Mouse (Mus musculus) gastrocnemius, postnatal 36 days (tissue): Measurements from ENCODE around the gene Ptgs2. TPM values are rescaled to one million over a fixed set of nuclear protein-coding genes. Genes with fewer than 3 reads are reported as not detected.
A peak's percentile ranks its signal among the peaks of the same experiment; 100 is the strongest.

Source experiments
- DNase-seq, 2 experiments: peaks; one replicate each; pipeline ENCODE4 v3.0.0; 2022
- intact Hi-C: fragments of 180-260 bp; cut with DNase I; formaldehyde crosslinking; loops from one replicate; pipeline ENCODE4 v1.15.1; 2025
- long read RNA-seq, 2 experiments: library from polyadenylated mRNA; stranded (forward); transcript quantifications; one replicate each; pipeline ENCODE4 v2.0.0; 2021
- total RNA-seq, 2 experiments: library from RNA; stranded (reverse); gene quantifications; 2 replicates each; pipeline ENCODE4 v1.2.3; 2021

The Ptgs2 gene
- total RNA-seq = under 1 TPM; 0.33 to 0.35 TPM
- long read RNA-seq, experiment 1, partial matches to known transcripts = 0 of 1 reads
- long read RNA-seq, experiment 1, other reads (novel, unspliced or antisense) = 1 of 1 reads
- long read RNA-seq, experiment 2 = 0 reads

DNA sequence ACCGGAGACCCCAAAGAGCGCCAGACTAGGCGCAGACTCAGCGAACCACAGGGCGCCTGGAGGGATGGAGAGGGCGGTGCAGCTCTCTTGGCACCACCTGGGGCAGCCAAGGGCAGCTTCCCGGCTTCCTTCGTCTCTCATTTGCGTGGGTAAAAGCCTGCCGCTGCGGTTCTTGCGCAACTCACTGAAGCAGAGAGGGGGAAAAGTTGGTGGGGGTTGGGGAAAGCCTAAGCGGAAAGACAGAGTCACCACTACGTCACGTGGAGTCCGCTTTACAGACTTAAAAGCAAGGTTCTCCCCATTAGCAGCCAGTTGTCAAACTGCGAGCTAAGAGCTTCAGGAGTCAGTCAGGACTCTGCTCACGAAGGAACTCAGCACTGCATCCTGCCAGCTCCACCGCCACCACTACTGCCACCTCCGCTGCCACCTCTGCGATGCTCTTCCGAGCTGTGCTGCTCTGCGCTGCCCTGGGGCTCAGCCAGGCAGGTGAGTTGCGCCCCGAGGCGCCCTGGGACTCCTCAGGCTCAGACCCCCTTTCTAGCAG is at the start of gene Ptgs2:
Gene Ptgs2 (plus strand): TSS at position 242 of the 544 bp plus-strand sequence.
- peak; percentile 18 to 29 for DNase-seq
- intact Hi-C loops = no loop called here

DNA sequence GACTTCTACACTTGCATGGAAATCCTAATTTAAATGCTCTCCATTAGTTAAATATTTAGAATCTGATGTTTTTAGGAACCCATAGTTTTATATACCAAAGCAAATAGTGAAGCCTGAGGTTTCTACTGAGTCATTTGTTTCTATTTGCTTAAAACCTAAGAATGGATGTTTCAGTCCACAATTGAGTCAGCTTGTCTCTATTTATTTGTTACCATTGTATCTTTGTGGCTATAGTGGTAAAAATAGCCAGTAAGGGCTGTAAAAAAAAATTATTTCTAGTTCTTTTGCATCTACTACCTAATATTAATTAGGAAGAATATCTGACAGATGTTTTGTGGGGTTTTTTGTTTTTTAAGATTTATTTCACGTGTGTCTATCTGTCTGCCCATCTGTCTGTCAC is 49.6 kb upstream of the Ptgs2 start:
- intact Hi-C loops = no loop called here
- no peak for DNase-seq

DNA sequence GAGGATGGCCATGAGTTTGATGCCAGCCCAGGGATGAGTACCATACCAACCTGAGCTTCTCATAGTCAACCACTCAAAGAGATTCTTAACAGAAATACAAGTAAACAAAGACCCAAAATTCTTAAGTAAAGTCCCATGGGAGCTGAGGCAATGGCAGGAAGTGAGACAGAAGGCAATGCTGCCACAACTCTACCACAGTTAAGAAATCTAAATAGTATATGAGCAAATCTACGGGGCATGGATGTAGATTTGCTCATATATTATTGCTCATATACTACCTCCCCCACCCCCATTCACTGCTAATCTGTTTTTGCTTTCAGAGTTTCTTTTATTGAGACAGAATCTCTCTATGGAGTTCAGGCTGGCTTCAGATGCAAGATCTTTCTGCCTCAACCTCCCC is 34.1 kb upstream of the Ptgs2 start:
- intact Hi-C loops = no loop called here
- DNase-seq = no peak

DNA sequence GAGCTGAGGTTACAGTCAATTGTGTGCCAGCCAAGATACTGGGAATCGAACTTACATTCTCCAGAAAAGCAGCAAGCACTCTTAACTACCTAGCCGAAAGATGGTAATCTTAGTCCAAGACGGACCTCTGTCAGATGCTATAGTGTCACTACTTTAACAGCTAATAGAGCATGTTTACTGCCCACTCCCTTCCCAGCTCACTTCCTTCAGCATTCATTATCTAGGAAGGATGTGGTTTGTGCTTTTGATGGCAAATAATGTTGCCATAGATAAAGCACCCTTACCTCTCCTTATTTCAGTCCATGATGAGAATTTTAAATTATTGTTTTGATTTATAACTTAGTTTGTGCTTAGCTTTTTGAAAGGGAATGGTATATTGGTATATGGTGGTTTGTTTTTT is 27.0 kb upstream of the Ptgs2 start:
- DNase-seq = no peak
- intact Hi-C loops = no loop called here

DNA sequence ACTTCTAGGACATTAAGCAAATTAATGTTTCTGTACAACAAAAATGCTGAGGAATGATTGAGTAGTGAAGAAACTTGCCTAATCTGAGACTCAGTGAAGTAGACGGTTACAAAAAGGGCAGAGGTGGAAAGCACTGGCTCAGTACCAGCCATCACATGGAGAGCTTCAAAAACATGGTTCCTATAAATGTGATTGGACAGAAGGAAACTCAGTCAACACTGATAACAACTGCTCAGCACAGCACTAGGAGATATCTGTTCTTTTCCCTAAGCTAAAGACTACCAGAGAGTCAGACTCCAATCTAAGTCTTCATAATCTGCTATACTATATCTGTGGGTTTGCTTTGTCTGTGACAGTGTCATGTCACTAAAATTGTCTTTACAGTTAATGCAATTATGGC is 25.2 kb upstream of the Ptgs2 start:
- intact Hi-C loops = no loop called here
- no peak for DNase-seq

DNA sequence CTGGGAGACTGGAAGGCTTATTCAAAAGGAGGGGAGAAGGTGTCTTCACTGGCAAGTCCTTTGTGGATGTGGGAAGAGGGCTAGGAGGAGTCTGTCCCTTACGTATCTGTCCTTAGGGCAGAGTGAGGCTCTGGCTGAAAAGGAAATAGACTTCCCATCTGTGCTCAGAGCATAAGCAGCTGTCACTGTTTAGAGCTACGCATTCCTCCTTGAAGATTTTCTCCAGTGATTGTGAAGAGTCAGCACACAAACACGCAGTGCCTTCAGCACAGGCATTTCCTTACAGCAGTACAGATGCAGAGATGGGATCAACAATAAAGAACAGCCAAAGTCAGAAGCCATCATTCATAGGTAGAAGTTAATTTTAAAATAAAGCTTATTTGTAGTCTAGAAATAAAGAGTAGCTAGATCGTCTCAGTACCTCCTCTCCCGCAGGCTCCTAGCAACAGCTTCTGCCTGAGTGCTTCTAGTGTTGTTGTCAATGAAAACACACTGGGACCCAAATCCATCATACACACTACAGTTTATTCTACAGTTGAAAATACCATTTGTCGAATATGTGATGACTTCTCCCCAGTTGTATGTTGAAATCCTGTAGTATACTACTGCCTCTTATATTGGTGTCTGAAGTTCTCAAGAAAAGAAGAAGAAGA is 10.7 kb upstream of the Ptgs2 start:
- intact Hi-C loops = no loop called here
- DNase-seq = no peak

DNA sequence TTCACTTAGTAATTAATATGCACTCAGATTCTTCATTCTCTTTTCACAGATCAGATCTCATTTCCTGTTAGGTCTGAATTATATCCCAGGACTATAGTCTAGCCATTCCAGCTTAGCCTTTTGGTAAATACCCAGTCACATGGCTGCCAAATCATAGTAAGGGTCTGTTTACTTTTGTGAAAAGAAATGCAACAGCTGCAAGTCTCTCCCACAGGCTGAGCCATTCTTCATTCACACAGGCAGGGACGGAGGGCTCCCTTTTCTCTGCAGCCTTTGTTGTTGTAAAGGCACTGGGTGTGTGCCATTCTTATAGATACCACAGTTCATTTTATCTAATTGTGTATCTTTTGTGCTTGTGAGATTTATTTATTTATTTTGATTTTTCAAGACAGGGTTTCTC is 9.6 kb upstream of the Ptgs2 start:
- no peak for DNase-seq
- intact Hi-C loops = no loop called here

DNA sequence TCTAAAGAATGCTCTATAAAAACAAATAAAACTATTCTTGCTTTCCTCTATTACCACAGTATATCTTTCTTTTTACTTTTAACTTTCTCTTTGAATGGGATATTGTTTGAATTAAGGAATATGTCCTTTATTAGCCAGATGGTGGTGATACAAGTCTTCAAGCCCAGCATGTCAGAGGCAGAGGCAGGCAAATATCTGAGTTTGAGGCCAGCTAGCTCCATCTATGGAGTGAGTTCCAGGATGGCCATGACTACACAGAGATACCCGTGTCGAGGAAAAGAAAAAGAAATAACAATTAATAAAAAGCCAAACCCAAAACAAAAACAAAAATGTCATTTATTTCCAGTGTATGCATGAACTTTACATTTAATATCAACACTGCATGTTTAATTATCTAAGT is 2.8 kb upstream of the Ptgs2 start:
- intact Hi-C loops = no loop called here
- DNase-seq = no peak

DNA sequence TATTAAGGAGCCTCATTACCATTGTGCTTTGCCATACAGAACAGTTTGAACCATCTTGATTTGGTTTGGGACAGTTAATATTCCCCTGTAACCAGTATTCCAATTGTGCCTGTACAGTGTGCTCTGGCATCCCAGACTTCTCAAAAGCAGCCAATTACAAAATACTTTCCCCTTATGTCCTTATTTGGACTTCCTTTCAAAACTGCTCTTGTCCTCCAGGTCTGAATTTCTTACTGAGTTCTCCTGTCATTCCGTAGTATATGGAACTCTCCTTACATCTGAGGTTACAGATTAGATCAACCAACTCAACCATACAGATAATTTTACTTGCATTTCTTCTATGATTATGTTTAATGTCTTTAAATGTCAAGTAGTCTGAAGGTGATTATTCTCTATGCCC is 2.1 kb upstream of the Ptgs2 start:
- no peak for DNase-seq
- intact Hi-C loops = no loop called here

DNA sequence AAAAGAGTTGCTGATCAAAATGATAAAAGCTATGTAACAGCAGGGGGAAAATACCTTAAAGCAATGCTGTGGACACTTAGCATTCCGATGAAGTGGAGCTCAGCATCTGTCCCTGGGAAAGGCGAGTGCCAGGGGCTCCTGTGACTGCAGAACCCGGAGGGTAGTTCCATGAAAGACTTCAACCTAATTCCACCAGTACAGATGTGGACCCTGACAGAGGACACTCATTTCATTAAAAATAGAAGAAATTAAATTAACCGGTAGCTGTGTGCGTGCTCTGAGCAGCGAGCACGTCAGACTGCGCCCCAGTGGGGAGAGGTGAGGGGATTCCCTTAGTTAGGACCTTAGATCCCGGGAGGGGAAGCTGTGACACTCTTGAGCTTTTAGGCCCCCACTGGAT is 457 bp upstream of the Ptgs2 start:
- intact Hi-C loops = no loop called here
- DNase-seq = no peak

DNA sequence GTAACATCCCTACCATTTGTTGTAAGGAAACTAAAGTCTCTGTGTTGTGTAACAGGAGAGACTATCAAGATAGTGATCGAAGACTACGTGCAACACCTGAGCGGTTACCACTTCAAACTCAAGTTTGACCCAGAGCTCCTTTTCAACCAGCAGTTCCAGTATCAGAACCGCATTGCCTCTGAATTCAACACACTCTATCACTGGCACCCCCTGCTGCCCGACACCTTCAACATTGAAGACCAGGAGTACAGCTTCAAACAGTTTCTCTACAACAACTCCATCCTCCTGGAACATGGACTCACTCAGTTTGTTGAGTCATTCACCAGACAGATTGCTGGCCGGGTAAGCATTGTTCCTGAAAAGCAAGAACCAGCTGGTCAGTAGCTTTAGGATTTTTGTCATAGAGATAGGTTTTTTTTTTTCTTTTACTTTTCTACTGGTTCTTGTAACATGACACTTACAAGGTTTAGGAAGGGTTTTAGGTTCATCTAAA is 4.4 kb downstream of the Ptgs2 start:
- DNase-seq = no peak
- intact Hi-C loops = no loop called here

DNA sequence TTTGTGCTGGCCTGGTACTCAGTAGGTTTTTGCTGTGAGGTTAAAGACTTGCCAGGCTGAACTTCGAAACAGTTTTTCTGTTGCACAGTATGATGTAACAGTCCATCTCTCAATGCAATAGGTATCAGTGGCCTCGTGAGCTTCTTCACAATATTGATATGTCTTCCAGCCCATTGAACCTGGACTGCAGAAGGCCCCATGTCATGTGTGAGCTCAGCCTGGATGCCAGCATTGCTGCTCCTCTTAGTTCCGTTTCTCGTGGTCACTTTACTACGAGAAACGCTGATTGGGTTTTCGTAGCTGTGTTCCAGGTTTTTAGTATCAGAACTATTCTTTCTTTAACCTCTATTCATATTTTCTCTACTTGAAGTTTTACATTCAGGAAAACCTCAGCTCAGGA is 6.9 kb downstream of the Ptgs2 start:
- intact Hi-C loops = no loop called here
- no peak for DNase-seq

DNA sequence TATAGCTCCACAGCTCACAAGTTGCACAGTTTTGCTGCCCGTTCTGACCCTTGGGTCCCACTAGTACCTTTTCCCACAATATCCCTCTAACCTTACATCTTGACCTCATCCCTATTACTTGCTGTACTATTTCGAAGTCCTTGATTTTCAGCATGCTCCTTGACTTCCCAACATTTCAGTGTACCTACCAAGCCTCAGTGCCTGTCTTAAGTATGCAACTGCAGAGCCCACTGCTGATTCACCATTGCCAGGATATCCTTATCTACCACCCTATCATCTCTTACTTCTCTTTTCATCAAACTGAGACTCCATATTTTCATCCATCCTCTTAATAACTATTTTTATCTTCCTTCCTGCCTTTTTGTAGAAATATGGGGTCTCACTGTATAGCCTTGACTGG is 9.8 kb downstream of the Ptgs2 start:
- DNase-seq = no peak
- intact Hi-C loops = no loop called here

DNA sequence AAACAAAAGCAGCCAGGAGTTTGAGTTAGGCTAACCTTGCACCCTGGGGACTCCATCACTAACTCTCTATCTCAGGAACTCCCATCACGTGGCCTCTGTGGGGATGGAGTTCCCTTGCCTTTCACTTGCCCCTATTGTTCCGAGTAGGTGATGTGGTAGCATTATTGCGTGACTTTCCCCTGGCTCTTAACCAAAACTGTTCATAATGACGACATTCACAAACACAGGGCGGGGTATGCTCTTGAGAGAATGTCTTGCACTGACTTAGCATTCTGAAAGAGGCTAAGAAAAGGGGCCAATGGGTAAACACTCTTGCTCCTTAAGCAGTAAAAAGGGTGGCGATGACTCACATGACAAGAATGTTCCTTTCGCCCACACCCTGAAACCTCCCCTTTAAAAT is 15.5 kb downstream of the Ptgs2 start:
- peak in 1 of 2 experiments; percentile 5 for DNase-seq

DNA sequence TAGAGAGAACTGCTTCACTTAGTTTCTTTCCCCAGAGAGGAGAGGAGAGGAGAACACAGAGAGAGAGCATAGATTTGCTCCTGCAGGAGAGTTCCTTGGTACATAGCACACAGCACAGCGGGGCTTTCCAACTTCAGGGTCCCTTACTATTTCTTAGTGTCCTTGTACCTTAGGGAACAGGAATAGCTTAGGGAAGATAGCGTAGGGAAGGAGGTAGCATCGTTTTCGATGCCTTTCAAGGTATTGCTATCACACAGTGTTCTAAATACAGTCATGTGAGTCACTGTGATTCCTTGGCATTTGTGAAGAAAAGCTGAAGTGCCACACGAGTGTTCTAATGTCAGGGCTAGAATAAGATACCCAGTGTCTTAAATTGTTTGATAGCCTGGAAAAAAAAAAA is 18.5 kb downstream of the Ptgs2 start:
- intact Hi-C loops = no loop called here
- no peak for DNase-seq

More for the DNA sequence above, 15.5 kb downstream of the Ptgs2 start:
- intact Hi-C loops = no loop called here

DNA sequence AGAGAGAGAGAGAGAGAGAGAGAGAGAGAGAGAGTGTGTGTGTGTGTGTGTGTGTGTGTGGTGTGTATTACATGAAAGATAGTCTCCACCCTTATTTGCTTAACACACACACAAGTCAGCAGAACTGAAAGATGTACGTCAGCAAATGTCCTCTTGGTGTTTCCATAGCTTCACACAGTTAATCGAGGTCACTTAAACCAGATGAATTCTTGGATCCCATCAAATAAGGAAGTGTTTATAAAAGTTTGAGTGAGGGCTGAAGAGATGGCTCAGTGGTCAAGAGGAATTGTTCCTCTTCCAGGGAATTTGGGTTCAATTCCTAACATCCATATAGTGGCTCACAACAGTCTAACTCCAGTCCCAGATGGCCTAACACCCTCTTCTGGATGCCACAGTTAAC is 25.7 kb downstream of the Ptgs2 start:
- no peak for DNase-seq
- intact Hi-C loops = no loop called here

DNA sequence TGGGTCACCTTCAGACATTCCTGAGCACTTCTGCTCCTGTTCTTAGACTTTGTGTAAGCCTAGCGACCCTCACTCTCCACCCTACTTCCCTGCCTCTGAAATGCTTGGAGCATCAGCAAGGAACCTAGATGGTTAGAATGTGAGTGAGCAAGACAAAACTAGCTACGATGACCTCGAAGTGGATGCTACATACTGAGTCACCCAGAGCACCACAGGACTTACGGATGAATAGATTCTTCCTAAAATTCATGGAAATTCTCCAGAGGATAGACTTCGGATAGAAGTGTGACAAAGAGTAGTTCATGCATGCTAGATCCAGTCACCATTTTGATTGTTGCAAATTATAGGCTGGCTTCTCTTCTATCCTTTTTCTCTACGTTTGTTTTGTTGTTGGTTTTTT is 30.2 kb downstream of the Ptgs2 start:
- no peak for DNase-seq
- intact Hi-C loops = no loop called here

DNA sequence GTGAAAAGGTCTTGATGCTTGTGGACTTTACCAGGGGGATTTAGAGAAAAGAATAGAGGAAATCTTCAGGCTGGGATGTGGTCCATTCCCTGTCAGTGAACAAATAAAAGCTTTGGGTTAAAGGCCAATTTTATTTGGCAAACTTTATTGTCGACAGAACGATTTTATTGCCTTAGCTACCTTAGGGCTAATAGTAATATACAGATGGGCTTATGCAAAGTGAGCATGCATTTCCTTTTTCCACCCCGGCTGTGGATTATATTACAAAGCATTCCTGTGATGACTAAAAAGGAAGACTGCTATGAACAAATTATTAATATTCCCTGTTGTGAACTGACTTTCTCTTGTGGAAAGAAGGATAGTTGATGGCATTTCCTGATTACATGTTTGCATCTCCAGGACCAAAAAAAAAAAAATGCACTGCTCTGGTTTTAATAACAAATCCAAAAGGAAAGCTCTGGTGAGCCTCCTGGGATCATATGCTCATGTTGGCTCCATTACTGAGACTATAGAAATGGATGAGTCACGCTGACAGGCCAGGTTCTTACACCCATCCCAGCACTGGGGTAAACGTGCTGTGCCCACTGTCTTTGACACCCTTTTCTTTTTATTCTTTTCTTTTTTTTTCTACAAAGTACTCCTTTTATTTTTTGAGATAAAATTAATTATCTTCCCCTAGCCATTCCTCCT is 30.9 kb downstream of the Ptgs2 start:
- intact Hi-C loops = no loop called here
- DNase-seq = no peak

DNA sequence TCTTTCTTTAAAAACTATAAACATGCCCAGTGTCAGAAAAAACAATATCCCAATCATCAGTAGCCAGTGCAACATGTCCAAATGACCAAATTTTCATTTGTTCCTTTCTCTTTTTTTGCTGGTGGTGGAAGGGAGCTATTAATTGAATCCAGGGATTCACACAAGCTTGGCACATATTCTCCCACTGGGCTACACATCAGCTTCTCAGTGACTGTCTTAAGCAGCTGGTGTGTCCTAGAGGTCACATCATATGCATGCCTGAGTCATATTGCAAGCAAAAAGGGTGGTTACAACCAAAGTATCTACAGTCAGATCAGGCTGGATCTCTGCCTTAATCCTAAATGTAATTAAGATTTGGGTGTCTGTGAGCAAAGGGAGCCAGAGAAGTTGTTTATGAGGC is 35.5 kb downstream of the Ptgs2 start:
- intact Hi-C loops = no loop called here

DNA sequence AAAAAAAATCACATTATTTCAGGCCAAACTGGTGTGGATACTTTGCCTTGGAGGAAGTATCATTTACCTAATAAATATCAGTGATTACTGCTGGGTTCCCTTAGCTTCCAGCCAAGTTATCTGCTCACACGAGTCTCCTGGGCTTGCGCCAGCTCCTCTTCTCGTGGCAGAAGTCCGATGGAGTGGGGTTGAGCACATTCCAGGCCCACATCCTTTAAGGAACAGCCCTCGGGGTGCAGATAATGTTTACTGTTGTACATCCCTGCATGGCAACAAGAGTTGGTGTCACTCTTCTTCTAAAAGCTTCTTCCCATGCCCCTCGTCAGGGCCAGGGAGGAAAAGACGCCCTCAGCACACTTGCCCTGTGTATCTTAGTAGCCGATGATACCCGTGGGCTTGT is 39.9 kb downstream of the Ptgs2 start:
- DNase-seq = peak; percentile 6 to 27
- intact Hi-C loops = no loop called here

More for the DNA sequence above, 35.5 kb downstream of the Ptgs2 start:
- DNase-seq = no peak

DNA sequence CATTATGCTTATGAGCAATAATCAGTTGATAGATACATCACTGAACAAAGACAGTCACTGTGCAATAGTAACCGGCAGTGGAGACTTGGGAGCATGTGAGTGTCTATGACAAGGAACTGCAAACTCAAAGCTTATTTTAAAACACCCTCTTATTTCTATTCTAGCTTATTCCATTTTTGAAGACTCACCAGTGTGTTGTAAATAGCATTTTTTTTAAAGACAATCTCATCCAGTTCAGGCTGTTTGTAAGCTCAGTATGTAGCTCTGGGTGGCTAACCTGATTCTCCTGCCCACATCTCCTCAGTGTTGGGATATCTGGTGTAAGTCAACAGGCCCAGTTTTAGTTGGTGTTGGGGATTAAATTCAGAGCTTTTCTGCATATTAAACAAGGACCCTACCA is 42.1 kb downstream of the Ptgs2 start:
- intact Hi-C loops = no loop called here
- no peak for DNase-seq

DNA sequence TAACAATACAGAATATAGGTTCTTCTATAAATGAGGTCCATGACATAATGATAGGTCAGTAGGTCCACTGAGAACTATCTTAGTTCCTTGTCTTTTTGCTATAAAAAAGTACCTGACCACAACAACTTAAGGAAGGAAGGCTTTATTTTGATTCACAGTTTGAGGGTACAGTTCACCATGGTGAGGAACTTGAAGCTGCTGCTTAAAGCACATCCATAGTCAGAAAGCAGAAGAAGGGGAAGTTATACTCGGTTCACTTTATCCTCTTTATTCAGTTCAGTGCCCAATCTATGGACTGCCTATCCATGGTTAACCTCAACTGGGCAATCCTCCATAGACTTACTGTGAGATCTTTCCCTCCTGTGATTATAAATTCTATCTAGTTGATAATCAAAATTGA is 43.7 kb downstream of the Ptgs2 start:
- intact Hi-C loops = no loop called here

More for the DNA sequence above, 43.7 kb downstream of the Ptgs2 start:
- DNase-seq = no peak
